Mouse (Mus musculus) erythroblast, embryonic 14.5 days (primary cell): ENCODE data around the gene Musk. TPM values are rescaled to one million over a fixed set of nuclear protein-coding genes. Genes with fewer than 3 reads are reported as not detected.

Experiments
- H3K27me3 ChIP-seq: 2 replicates; pipeline ENCODE4 v1.6.1; 2012; ENCODE audit warnings: inconsistent platforms; ENCODE audit not compliant: control insufficient read depth
- H3K36me3 ChIP-seq: 2 replicates; pipeline ENCODE4 v1.6.1; 2012; ENCODE audit warnings: mild to moderate bottlenecking, inconsistent platforms; ENCODE audit not compliant: control insufficient read depth
- H3K4me1 ChIP-seq: 2 replicates; pipeline ENCODE4 v1.6.1; 2012; ENCODE audit warnings: inconsistent platforms; ENCODE audit not compliant: control insufficient read depth
- H3K4me3 ChIP-seq: replicated peaks from 2 replicates; pipeline ENCODE3; 2012; ENCODE audit warnings: moderate library complexity, mild to moderate bottlenecking, inconsistent platforms
- H3K9me3 ChIP-seq: 2 replicates; pipeline ENCODE4 v1.6.1; 2012; ENCODE audit warnings: low read length, inconsistent platforms, mixed read lengths; ENCODE audit not compliant: control insufficient read depth
- GATA1 ChIP-seq: IDR thresholded peaks from 2 replicates; pipeline ENCODE4 v1.6.1; 2012; ENCODE audit warnings: low read length, inconsistent platforms, mixed read lengths
- TAL1 ChIP-seq: IDR thresholded peaks from 3 replicates; pipeline ENCODE4 v1.6.1; 2012; ENCODE audit warnings: low read length, inconsistent platforms, mixed read lengths
- polyA plus RNA-seq: library from polyadenylated mRNA; stranded (reverse); fragments of >175 nt; gene quantifications from 2 replicates; pipeline ENCODE4 v1.2.3, GENCODE M21; 2012

Musk gene
- polyA plus RNA-seq, 1 experiment = not detected

DNA sequence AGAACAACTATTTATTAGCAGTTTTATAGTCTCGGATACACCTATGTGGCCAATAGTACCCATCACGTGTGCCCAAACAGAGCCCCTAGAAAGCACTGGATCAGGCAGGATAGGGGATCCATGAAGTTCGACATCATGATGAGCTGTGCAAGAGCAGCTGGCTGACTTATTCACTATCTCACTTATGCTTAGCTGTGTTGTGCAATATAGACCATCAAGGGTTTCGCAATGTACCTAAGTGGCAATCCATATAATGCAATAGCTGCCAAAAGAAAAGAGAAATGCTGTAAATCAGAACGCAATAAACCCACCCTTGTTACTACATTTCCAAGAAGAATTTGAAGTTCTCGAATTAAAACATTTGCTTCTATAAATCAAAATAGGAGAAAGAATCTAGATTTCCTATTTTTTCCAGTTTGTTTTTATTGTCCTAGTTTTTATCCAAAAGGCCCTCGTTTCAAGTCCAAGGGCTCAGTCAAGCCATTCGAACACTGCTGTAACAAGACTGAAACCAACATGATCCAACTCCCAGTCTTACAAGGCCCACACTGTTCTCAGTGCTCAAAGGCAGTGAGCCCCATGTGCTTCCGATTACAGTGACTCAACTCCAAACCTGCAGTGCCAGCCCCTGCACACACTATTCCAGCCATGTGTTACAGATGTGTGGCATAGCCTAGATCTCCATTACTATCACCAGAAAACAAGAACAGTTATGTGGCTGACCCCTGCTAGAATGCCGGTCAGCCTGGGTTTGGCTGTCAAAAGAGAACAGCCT is 45.3 kb downstream of the Musk start:
- Histone ChIP-seq H3K4me3 (no peak overlapping the region), H3K27me3 (no peaks in the 10 kb centered on the region), H3K9me3 (peaks cover 4% of the 10 kb centered on the region; the same call in 1 of the 2 replicates), H3K36me3 (no peaks in the 10 kb centered on the region), H3K4me1 (no peaks in the 10 kb centered on the region)
- TF ChIP-seq GATA1 (no peak), TAL1 (no peak)

DNA sequence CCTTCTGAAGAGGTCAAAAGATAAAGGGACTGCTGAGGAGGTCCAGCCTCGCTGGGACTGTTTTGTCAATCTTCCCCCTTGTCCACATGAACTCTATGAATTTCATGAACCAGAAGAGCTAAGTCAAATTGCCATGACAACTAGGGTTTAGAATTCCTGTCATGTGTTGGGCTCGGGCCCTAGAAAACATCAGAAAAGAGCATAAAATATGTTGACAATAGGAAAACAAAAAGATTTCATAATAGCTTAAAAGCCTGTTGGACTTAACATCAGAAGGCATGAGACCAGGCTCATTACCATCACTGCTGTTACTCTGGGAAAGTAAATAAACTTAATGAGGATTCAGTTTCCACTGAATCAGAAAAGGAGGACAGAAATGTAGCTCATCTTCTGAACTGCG is 46.6 kb downstream of the Musk start:
- TF ChIP-seq GATA1 (no peak), TAL1 (no peak)
- Histone ChIP-seq H3K27me3 (no peaks in the 10 kb centered on the region), H3K4me1 (no peaks in the 10 kb centered on the region), H3K4me3 (no peak overlapping the region), H3K9me3 (peaks cover 4% of the 10 kb centered on the region; the same call in 1 of the 2 replicates), H3K36me3 (no peaks in the 10 kb centered on the region)

DNA sequence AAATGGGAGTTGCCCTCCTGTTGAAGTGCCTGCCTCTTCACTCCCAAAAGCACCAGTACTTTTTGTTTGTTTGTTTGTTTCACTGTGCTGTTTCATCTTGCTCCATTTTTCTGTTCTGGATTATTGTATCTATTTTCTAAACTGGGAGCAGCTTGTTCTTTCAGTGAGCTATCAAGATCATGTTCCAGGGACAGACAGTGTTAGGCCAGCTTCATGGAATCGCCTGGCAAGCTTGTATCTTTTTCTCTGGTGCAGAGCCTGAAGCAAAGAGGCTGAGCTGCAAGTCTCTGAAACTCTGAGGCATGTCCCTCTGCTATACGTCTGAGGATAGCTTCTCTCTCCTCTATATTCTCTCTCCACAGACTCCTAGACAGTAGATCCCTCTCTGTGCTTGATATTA is 50.5 kb downstream of the Musk start:
- TF ChIP-seq GATA1 (no peak), TAL1 (no peak)
- no peaks in the 10 kb centered on the region for H3K4me1 ChIP-seq
- no peaks in the 10 kb centered on the region for H3K36me3 ChIP-seq
- peaks cover 4% of the 10 kb centered on the region; the same call in 1 of the 2 replicates for H3K9me3 ChIP-seq
- H3K27me3 ChIP-seq = no peaks in the 10 kb centered on the region
- no peak overlapping the region for H3K4me3 ChIP-seq

DNA sequence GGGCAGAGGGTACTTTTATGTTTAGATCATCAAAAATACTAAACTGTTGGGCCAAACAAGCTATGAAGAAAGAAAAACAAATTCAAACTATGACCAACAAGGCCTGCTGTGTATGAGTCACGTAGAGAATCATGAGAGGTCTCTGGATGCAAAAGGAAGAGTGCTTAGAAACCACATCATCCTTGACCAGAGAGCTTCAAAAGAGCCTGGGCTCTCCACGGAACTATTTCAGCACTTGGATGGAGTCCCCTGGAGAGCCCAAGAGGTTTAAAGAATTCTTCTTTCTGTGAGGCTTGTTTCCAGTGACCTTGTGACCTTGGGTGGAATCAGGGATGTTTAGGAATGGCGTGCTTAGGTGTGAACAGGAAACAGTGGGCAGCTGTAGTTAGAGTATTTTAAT is 53.5 kb downstream of the Musk start:
- Histone ChIP-seq H3K4me1 (no peaks in the 10 kb centered on the region), H3K4me3 (no peak overlapping the region), H3K9me3 (no peaks in the 10 kb centered on the region), H3K27me3 (no peaks in the 10 kb centered on the region), H3K36me3 (no peaks in the 10 kb centered on the region)
- TF ChIP-seq GATA1 = no peak
- no peak for TF ChIP-seq TAL1

DNA sequence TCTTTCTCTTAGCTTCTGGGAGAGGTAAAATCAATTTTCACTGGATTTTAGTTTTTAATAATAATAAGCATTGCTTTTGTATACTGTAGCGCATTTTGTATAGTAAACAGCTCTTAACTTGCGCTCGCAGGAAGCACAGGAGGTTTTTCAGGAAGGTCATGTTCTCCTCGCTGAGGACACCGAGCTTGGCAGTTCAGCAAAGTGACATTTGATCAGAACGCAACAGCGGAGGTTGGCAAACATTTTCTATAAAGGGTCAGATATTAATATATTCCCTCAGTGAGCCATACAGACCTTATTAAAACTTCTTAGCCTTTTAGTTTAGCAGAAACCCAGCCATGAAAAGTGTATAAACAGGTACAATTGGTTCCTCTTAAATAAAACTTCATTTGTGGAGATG is 64.4 kb downstream of the Musk start:
- Histone ChIP-seq H3K4me1 (no peaks in the 10 kb centered on the region), H3K27me3 (no peaks in the 10 kb centered on the region), H3K4me3 (no peak overlapping the region), H3K9me3 (no peaks in the 10 kb centered on the region), H3K36me3 (no peaks in the 10 kb centered on the region)
- TF ChIP-seq GATA1 (no peak), TAL1 (no peak)

DNA sequence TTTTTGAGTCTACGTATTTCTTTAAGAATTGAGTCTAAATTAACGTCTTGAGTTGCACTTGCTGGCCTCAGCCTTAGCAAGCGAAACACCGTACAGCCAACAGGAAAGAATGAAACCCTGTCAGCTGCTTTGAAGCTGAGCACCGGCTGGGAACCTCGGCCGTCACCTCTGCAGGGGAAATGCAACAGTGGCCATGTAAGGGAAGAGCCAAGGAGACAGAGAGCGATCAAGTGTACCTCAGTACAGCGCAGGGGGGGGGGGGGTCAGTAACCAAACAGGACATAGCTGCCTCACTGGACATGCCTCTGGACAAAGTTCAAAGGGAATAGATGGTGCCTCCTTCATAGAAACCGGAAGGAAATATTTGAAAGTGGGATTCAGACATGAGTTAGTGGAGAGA is 65.4 kb downstream of the Musk start:
- Histone ChIP-seq H3K36me3 (no peaks in the 10 kb centered on the region), H3K9me3 (no peaks in the 10 kb centered on the region), H3K4me3 (no peak overlapping the region), H3K27me3 (no peaks in the 10 kb centered on the region), H3K4me1 (no peaks in the 10 kb centered on the region)
- TF ChIP-seq TAL1 (no peak), GATA1 (no peak)

DNA sequence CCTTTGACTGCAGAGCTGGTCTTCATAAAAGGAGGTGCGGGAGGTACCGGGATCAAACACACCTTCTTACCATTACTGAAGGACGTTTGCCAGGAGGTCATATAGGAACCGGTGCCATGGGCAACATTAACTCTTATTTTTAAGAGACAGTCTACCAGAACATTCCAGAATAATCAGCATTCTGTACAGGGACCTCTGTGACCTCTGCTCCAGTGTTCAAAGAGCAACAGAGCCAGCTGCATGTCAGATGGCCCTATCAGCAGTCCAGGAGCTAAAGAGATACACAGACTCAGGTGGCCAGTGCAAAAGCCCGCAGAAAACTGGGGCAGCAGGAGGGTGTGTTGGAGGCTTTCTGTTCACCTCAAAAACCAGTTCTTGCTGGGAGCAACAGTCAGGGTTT is 65.8 kb downstream of the Musk start:
- Histone ChIP-seq H3K4me1 (no peaks in the 10 kb centered on the region), H3K4me3 (no peak overlapping the region), H3K27me3 (no peaks in the 10 kb centered on the region), H3K9me3 (no peaks in the 10 kb centered on the region), H3K36me3 (no peaks in the 10 kb centered on the region)
- no peak for TF ChIP-seq TAL1
- TF ChIP-seq GATA1 = no peak

DNA sequence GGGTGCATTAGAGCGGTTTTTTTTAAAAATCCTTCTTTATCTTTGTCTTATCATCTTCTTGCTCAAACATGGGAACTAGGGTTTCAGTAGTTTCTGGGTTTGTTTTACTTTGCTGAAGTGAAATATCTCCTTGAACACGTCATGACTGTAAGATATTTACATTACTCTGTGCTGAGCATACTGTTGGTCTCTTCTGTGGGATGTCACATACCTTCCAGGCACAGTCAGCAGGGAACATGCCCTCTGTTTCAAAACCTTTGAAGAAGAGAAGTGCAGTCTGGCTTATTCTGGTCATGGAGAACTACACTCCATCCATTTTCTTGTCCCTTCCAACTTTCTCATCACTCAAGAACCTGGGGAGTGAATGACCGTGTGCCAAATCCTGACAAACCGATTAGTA is 73.2 kb downstream of the Musk start:
- Histone ChIP-seq H3K9me3 (no peaks in the 10 kb centered on the region), H3K27me3 (no peaks in the 10 kb centered on the region), H3K36me3 (no peaks in the 10 kb centered on the region), H3K4me1 (no peaks in the 10 kb centered on the region), H3K4me3 (no peak overlapping the region)
- no peak for TF ChIP-seq GATA1

DNA sequence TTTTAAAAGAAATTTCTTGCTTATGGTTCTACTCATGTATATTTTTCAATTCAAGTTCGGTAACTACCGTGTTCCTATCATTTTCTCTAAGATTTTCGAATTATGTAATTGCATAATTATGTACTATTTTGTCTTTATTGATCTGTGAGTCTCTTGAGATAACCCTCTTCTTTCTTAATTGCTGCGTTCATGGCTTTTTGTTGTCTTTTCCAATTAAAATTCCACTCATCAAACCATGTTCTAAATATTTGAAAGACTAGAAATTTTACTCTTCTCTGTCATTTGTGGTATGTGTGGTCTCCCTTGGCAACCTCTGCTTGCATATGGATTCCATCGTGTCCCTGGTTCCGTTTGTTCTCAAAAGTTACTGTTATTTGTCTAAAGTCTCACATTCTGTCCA is 79.6 kb downstream of the Musk start:
- TF ChIP-seq GATA1 = no peak
- TF ChIP-seq TAL1 = no peak

DNA sequence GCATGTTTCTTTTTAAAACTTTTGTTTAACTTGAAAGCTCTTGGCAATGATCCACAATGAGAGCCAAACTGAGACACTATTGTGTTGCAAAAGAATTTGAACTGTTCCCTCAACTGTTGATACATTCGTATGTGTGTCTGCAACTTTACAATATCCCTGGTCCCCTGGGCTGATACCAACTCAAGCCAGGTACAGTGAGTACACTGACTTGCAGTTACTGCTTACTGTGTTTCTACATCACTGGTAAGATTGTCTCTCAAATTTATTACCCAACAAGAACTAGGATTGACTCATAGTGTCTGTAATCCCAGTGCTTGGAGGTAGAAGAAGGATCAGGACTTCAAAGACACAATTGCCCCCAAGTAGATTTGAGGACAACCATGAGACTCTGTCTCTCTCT is 85.3 kb downstream of the Musk start:
- Histone ChIP-seq H3K4me3 (no peak overlapping the region), H3K27me3 (no peaks in the 10 kb centered on the region), H3K36me3 (no peaks in the 10 kb centered on the region), H3K4me1 (no peaks in the 10 kb centered on the region), H3K9me3 (no peaks in the 10 kb centered on the region)
- TF ChIP-seq TAL1 = no peak
- no peak for TF ChIP-seq GATA1

More for the DNA sequence above, 79.6 kb downstream of the Musk start:
- no peaks in the 10 kb centered on the region for H3K9me3 ChIP-seq
- no peaks in the 10 kb centered on the region for H3K36me3 ChIP-seq
- H3K4me1 ChIP-seq = no peaks in the 10 kb centered on the region
- H3K4me3 ChIP-seq = no peak overlapping the region
- H3K27me3 ChIP-seq = no peaks in the 10 kb centered on the region
